Mouse (Mus musculus): Measurements from ENCODE around the gene 2300009A05Rik. TPM values are rescaled to one million over a fixed set of nuclear protein-coding genes. Genes with fewer than 3 reads are reported as not detected.

The 2300009A05Rik gene
- total RNA-seq (2021): 10 to 100 TPM; 39.0 to 41.6 TPM
- long read RNA-seq, experiment 1, transcript 2300009A05Rik-201 (2 exons, 595 nt): major isoform, 34 of 36 reads
- long read RNA-seq, experiment 1, partial matches to known transcripts: 0 of 36 reads
- long read RNA-seq, experiment 1, other reads (novel, unspliced or antisense): 1 of 36 reads
- long read RNA-seq, experiment 2, transcript 2300009A05Rik-201 (2 exons, 595 nt): major isoform, 37 of 42 reads
- long read RNA-seq, experiment 2, partial matches to known transcripts: 1 of 42 reads
- long read RNA-seq, experiment 2, other reads (novel, unspliced or antisense): 0 of 42 reads

GRCm38 (mm10) chr9:63398611-63399462 is at the start of gene 2300009A05Rik:
Gene 2300009A05Rik, minus strand, starts transcription at chr9:63399246.
- DNase-seq (ENCODE audit: low spot score in 2 of 2): peak; percentile 95 to 96

DNA sequence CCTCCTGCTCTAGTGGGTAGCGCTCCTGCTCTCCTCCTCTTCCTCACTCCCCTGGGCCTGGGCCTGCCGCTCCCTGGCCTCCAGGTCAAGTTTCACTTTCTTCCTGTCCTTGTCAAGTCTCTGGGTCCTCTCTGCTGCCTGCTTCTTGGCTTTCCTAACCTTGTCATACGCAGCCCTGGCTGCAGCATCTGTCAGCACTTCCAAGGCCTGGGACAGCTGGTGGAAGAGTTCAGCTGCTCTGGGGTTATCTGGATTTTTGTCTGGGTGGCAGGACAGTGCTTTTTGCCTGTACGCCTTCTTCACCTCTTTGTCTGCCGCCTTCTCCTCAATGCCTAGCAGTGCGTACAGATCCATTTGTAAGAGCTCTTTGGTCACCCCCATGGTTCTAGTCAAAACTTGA is 44.6 kb upstream of the 2300009A05Rik start:
- DNase-seq (ENCODE audit: low spot score in 2 of 2): no peak

DNA sequence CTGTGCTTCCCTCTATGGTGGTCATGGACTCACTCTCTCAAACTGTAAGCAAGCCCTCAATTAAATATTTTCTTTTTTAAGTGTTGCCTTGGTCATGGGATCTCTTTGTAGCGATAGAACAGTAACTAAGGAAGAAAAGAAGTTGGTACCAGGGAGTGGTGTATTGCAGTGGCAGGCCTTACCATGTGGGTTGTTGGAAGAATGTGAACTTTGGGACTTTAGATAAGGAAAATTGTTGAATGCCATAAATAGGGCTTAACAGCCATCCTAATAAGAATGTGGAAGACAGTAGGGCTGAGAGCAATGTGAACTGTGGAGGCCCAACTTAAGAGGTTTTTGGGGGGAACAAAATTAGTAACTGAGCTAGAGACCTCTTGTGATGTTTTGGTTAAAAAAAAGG is 31.6 kb upstream of the 2300009A05Rik start:
- no peak for DNase-seq (ENCODE audit: low spot score in 2 of 2)

- DNase-seq (ENCODE audit: low spot score in 2 of 2): no peak
Observed at GRCm38 (mm10) chr9:63421096-63421736, 22.2 kb upstream of the 2300009A05Rik start.

GRCm38 (mm10) chr9:63420396-63420795 is 21.4 kb upstream of the 2300009A05Rik start:
- DNase-seq (ENCODE audit: low spot score in 2 of 2): no peak

DNA sequence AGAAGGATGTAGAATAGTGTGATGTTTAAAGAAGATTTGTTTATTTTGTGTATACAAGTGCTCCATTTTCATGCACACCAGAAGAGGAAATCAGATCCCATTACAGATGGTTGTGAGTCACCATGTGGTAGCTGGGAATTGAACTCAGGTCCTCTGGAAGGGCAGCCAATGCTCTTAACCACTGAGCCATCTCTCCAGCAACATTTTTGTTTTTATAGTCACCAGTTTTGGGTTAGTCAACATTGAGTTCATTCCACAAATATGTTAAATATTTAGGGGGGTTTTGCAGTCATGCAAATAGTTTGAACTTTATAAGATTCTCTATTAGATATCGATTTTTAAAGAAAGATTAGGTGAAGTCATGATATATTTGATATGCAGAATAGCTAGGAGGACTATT is 1.1 kb upstream of the 2300009A05Rik start:
- DNase-seq (ENCODE audit: low spot score in 2 of 2): no peak

GRCm38 (mm10) chr9:63399463-63399815 is 393 bp upstream of the 2300009A05Rik start:
- no peak for DNase-seq (ENCODE audit: low spot score in 2 of 2)

DNA sequence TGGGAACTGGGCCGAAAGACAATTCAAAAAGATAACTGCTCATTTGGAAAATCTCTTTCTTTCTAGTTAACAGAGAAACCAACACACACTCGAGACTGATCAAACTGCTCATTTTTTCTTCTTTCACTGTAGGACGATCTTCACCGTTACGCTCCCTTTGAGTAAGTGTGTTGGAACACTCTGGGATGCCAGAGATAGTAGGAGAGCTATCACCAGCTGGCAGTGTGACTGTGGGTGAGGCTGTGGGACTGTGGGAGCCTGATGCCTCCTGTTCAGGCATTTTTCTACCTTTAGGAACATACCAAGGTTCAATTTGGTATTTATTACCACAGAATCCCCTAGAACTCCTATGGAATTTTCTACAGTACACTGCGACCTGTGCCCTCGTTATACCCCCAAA is 3.4 kb downstream of the 2300009A05Rik start:
- no peak for DNase-seq (ENCODE audit: low spot score in 2 of 2)

GRCm38 (mm10) chr9:63391307-63391706 is 7.7 kb downstream of the 2300009A05Rik start:
- no peak for DNase-seq (ENCODE audit: low spot score in 2 of 2)

GRCm38 (mm10) chr9:63382761-63383160 is 16.3 kb downstream of the 2300009A05Rik start:
- DNase-seq (ENCODE audit: low spot score in 2 of 2): no peak

- no peak for DNase-seq (ENCODE audit: low spot score in 2 of 2)
Observed at GRCm38 (mm10) chr9:63380326-63380725, 18.7 kb downstream of the 2300009A05Rik start.

- DNase-seq (ENCODE audit: low spot score in 2 of 2): no peak
Observed at GRCm38 (mm10) chr9:63378174-63378573, 20.9 kb downstream of the 2300009A05Rik start.

DNA sequence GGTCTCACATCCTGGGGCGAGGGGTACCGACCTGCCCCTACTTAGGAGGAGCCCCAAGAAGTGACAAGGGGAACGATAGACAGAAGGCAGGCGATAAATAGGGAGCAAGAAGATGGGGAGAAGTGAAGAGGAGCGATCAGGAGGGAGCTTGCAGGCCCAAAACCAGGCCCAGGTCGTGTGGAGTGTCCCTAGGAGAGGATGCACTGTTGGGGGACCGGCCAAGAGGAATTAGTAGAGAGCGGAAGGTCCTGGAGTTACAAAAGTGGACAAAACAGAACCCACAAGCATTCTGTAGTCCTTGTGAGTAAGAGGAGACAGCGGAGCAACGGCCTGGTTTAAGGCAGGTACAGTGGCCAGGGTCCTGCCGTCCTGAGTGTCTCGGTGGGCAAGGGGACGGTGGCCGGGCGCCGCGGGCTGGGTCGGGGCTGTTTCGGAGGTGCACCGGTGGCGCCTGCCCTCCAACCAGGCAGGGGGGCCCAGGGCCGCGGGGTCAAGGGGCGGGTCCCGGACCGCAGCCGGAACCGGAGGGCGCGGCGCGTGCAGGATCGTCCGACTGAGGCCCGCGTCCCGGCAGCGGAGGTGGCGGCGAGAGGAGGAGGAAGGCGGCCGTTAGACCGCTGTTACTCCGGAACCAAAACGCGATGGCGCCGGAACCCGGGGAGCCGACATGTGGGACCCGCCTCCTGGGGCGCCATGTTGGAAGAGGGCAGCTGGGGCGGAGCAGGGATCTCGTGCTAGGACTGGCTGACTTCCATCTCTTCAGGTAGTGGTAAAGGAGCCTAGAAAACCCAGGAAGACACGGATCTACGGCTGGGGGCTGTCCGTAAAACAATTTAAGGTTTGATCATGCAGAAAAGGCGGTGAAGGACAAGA is 21.5 kb downstream of the 2300009A05Rik start, which contains the start of gene Map2k5:
Gene Map2k5, minus strand, starts transcription at position 633 of the 873 bp plus-strand sequence.
- DNase-seq (ENCODE audit: low spot score in 2 of 2): peak; percentile 73 to 84

DNA sequence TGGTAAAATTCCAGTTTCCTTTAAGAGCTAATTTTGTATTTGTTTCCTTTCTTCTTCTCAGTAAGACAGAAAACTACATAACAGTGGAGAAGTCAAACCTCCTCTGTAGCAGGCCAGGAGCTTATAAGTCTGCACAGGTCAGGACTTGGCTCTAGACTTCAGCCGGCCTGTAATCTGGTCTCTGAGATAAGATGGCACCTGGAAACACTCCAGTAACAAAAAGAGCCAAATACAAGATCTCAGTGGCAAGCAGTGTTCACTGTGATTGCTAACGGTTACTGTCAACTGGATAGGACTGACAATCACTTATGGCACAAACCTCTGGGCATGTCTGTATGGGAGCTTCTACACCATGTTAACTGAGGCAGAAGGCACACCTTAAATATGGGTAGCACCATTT is 25.7 kb downstream of the 2300009A05Rik start:
- DNase-seq (ENCODE audit: low spot score in 2 of 2): no peak

- no peak for DNase-seq (ENCODE audit: low spot score in 2 of 2)
Observed at GRCm38 (mm10) chr9:63372541-63372940, 26.5 kb downstream of the 2300009A05Rik start.

- DNase-seq (ENCODE audit: low spot score in 2 of 2): no peak
Observed at GRCm38 (mm10) chr9:63360410-63360809, 38.6 kb downstream of the 2300009A05Rik start.

- DNase-seq (ENCODE audit: low spot score in 2 of 2): no peak
Observed at GRCm38 (mm10) chr9:63359016-63359415, 40.0 kb downstream of the 2300009A05Rik start.

GRCm38 (mm10) chr9:63356721-63357120 is 42.3 kb downstream of the 2300009A05Rik start:
- DNase-seq (ENCODE audit: low spot score in 2 of 2): no peak

GRCm38 (mm10) chr9:63356278-63356677 is 42.8 kb downstream of the 2300009A05Rik start:
- no peak for DNase-seq (ENCODE audit: low spot score in 2 of 2)

DNA sequence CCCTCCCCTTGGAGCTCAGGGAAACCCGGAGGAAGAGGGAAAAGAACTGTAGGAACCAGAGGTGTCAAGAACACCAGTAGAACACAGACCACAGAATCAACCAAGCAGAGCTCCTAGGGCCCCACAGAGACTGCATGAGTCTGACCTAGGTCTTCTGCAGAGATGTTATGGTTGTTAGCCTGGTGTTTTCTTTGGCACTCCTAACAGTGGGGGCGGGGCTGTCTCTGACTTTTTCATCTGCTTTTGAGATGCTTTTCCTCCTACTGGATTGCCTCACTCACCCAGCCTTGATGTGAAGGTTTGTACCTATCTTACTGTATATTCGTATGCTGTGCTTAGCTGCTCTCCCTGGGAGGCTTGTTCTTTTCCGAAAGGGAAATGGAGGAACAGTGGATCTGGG is 44.9 kb downstream of the 2300009A05Rik start:
- no peak for DNase-seq (ENCODE audit: low spot score in 2 of 2)

DNA sequence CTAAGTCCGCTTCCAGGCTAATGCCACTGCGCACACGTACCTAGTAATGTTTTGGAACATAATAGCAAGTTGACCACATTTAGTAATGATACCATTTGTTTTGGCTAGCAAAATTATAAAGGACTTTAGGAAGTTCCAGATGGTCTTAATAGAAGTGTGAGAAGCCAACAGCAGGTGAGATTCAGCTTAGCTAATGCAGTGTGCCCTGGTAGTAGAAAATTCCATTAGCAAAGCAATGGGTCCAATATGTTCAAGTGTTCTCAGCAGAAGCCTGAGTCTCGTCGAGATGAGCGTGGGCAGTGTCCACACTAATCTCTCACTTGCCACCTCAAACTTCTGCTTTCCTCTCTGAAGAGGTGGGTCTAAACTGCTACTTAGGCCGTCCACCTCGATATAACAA is 49.0 kb downstream of the 2300009A05Rik start:
- DNase-seq (ENCODE audit: low spot score in 2 of 2): no peak
